Mouse (Mus musculus) bone marrow, adult 2 months (tissue): ENCODE data around the gene Pald1.

Experiments used
- CTCF ChIP-seq: fragments of 200-500 bp; IDR thresholded peaks from 2 replicates; pipeline ENCODE4 v1.5.1; 2011; ENCODE audit warnings: low read length, control low read depth; ENCODE audit not compliant: control insufficient read depth, insufficient read depth
- POLR2A ChIP-seq: fragments of 200-500 bp; IDR thresholded peaks from 2 replicates; pipeline ENCODE4 v1.6.1; 2011; ENCODE audit warnings: low read depth, mild to moderate bottlenecking, control low read depth, low read length, borderline replicate concordance; ENCODE audit not compliant: control insufficient read depth

DNA sequence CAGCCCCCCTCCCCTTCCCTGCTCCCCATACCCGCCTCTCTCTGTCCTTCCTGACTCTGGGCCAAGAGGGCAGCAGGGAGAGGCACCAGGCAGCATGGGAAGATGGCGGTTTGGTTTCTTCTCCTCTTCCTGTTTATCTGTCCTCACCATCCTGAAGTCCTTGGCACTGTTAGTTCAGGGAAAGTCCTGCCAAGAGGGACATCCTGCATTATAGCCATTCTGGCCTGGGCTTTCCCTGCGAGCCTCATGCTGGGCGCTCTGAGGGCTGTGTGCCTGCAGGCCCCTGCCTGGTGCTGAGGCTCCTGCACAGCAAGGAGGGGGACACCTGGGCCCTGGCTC lies 10.8 kb downstream of the Pald1 start:
- TF ChIP-seq CTCF (no peak), POLR2A (no peak)
